ENCODE assay signal across 8 mouse cellular contexts in genomic region chr12:33388842-33389241, GRCm38 (mm10). TPM values are rescaled to one million over a fixed set of nuclear protein-coding genes. Genes with fewer than 3 reads are reported as not detected.
DNase-seq lines count a peak whose midpoint lies in the region; ATAC-seq and TF ChIP-seq lines count a peak whose summit lies in the region.

No protein-coding gene starts in this region.

- TF ChIP-seq POLR2A in limb, embryonic 14.5 days (IDR thresholded peaks at IDR 0.05; ENCODE audit: borderline replicate concordance, extremely low read depth, insufficient read depth, insufficient read length) = no peak

- no peak overlapping the region for H3K9ac ChIP-seq in kidney, embryonic 14.5 days (ENCODE audit: low read depth, low read length)
- no peak overlapping the region for H3K9ac ChIP-seq in limb, embryonic 14.5 days (ENCODE audit: low read depth, low read length, severe bottlenecking)
- H3K9ac ChIP-seq in stomach, embryonic 16.5 days (ENCODE audit: low read length) = no peak overlapping the region

- H3K27ac ChIP-seq in kidney, embryonic 14.5 days (ENCODE audit: low read depth, low read length) = no peak overlapping the region
- no peak overlapping the region for H3K27ac ChIP-seq in limb, embryonic 14.5 days (replicated peaks; ENCODE audit: low read depth, low read length)
- no peak overlapping the region for H3K27ac ChIP-seq in stomach, embryonic 16.5 days (ENCODE audit: low read length)

- no peaks in the 10 kb centered on the region for H3K4me1 ChIP-seq in kidney, embryonic 14.5 days (ENCODE audit: control insufficient read depth, insufficient read depth, low read length)
- no peaks in the 10 kb centered on the region for H3K4me1 ChIP-seq in limb, embryonic 14.5 days (ENCODE audit: control insufficient read depth, insufficient read depth, low read length)
- no peaks in the 10 kb centered on the region for H3K4me1 ChIP-seq in stomach, embryonic 16.5 days (ENCODE audit: control insufficient read depth, insufficient read depth, low read length)

- H3K9me3 ChIP-seq in kidney, embryonic 14.5 days (ENCODE audit: control insufficient read depth, low read length) = no peaks in the 10 kb centered on the region
- no peaks in the 10 kb centered on the region for H3K9me3 ChIP-seq in limb, embryonic 14.5 days (ENCODE audit: control insufficient read depth, low read length)
- H3K9me3 ChIP-seq in stomach, embryonic 16.5 days (replicated peaks; ENCODE audit: control insufficient read depth, low read length) = no peaks in the 10 kb centered on the region

- no peak overlapping the region for H3K4me3 ChIP-seq in kidney, embryonic 14.5 days (ENCODE audit: low read length)
- H3K4me3 ChIP-seq in limb, embryonic 14.5 days (replicated peaks; ENCODE audit: low read length) = no peak overlapping the region
- no peak overlapping the region for H3K4me3 ChIP-seq in stomach, embryonic 16.5 days (replicated peaks; ENCODE audit: low read length)

- DNase-seq in A20 (ENCODE audit: low read depth, low spot score) = peak; percentile 59
- DNase-seq in adrenal gland, adult 2 months = peak; percentile 63
- peak; percentile 89 for DNase-seq in embryo, embryonic 11 days
- peak; percentile 45 to 61 for DNase-seq in gastrocnemius, postnatal 4 days (ENCODE audit: low spot score in 2 of 2)
- peak; percentile 85 for DNase-seq in limb, embryonic 14.5 days (ENCODE audit: low spot score)
- peak; percentile 73 for DNase-seq in neural tube, embryonic 10.5 days (ENCODE audit: extremely low spot score, low spot score)

- H3K27me3 ChIP-seq in kidney, embryonic 14.5 days (ENCODE audit: control insufficient read depth, insufficient read depth, low read length) = no peaks in the 10 kb centered on the region
- H3K27me3 ChIP-seq in limb, embryonic 14.5 days (ENCODE audit: control insufficient read depth, insufficient read depth, low read length) = no peaks in the 10 kb centered on the region; the same call in 1 of the 2 replicates
- no peaks in the 10 kb centered on the region for H3K27me3 ChIP-seq in stomach, embryonic 16.5 days (ENCODE audit: control insufficient read depth, insufficient read depth, low read length)

- H3K4me2 ChIP-seq in kidney, embryonic 14.5 days (replicated peaks; ENCODE audit: low read depth, low read length) = no peak overlapping the region
- no peak overlapping the region for H3K4me2 ChIP-seq in limb, embryonic 14.5 days (replicated peaks; ENCODE audit: low read depth, low read length, severe bottlenecking)
- no peak overlapping the region for H3K4me2 ChIP-seq in stomach, embryonic 16.5 days (ENCODE audit: low read depth, low read length)

- 9% methylated on average over 5 of the region's 5 CpGs for WGBS in kidney, embryonic 14.5 days
- 9% methylated on average over 5 of the region's 5 CpGs for WGBS in limb, embryonic 14.5 days
- 10% methylated on average over 5 of the region's 5 CpGs for WGBS in stomach, embryonic 16.5 days

- H3K36me3 ChIP-seq in kidney, embryonic 14.5 days (ENCODE audit: control insufficient read depth, insufficient read depth, low read length) = no peaks in the 10 kb centered on the region
- H3K36me3 ChIP-seq in limb, embryonic 14.5 days (ENCODE audit: control insufficient read depth, insufficient read depth, low read length) = no peaks in the 10 kb centered on the region
- H3K36me3 ChIP-seq in stomach, embryonic 16.5 days (ENCODE audit: control insufficient read depth, insufficient read depth, low read length) = no peaks in the 10 kb centered on the region

- ATAC-seq in kidney, embryonic 14.5 days (ENCODE audit: low FRiP score, low TSS enrichment) = 0 out of 2 replicates have a peak, but pooled peaks have one; percentile 63
- peak; percentile 71; the same call in 1 of the 2 replicates for ATAC-seq in limb, embryonic 14.5 days (ENCODE audit: low FRiP score, low read depth)
- ATAC-seq in stomach, embryonic 16.5 days (ENCODE audit: insufficient read depth, low FRiP score) = peak; percentile 68; the same call in 1 of the 2 replicates

RNA-seq across cellular contexts. Expression of gene Efcab10, which starts 5.8 kb away (rescaled TPM):
- under 1 TPM in 1 of 2 experiments, not detected in 1; 0.45 TPM for total RNA-seq in adrenal gland, adult 2 months (2021)
- polyA plus RNA-seq in adrenal gland, adult 2 months (2012; rRNA removed) = not detected in 2 replicates
- total RNA-seq in gastrocnemius, postnatal 4 days (2021) = not detected
- polyA plus RNA-seq in kidney, embryonic 14.5 days (2014; fragmentation: Nextera tagmentation; extraction: Ambion mirVana) = 0.93 TPM in 1 of 2 replicates, not detected in the other
- 0.15 TPM in 1 of 2 replicates, not detected in the other for polyA plus RNA-seq in limb, embryonic 14.5 days (2012; rRNA removed)
- polyA plus RNA-seq in limb, embryonic 14.5 days (2014; fragmentation: Nextera tagmentation; extraction: Ambion mirVana) = 0.32 TPM in 1 of 2 replicates, not detected in the other
- polyA plus RNA-seq in stomach, embryonic 16.5 days (2015; fragmentation: Nextera tagmentation; extraction: Ambion mirVana) = 0.28 and 0.49 TPM in 2 replicates

RNA-seq across cellular contexts. Expression of gene Twistnb, which starts 40.6 kb away (rescaled TPM):
- 10 to 100 TPM; 11.4 to 15.6 TPM for total RNA-seq in adrenal gland, adult 2 months (2021)
- polyA plus RNA-seq in adrenal gland, adult 2 months (2012; rRNA removed) = 84.0 and 88.3 TPM in 2 replicates
- 10 to 100 TPM; 12.1 to 14.4 TPM for total RNA-seq in gastrocnemius, postnatal 4 days (2021)
- 71.4 and 85.6 TPM in 2 replicates for polyA plus RNA-seq in kidney, embryonic 14.5 days (2014; fragmentation: Nextera tagmentation; extraction: Ambion mirVana)
- polyA plus RNA-seq in limb, embryonic 14.5 days (2012; rRNA removed) = 8.7 and 9.2 TPM in 2 replicates
- polyA plus RNA-seq in limb, embryonic 14.5 days (2014; fragmentation: Nextera tagmentation; extraction: Ambion mirVana) = 56.1 and 66.8 TPM in 2 replicates
- 34.5 and 43.0 TPM in 2 replicates for polyA plus RNA-seq in stomach, embryonic 16.5 days (2015; fragmentation: Nextera tagmentation; extraction: Ambion mirVana)
